Mouse (Mus musculus): Measurements from ENCODE around the gene Cntrl.

Gene Cntrl

GRCm38 (mm10) chr2:35109141-35109923 lies at the start of gene Cntrl:
Gene Cntrl (plus strand): TSS chr2:35109492.
- peak; percentile 81 for DNase-seq (ENCODE audit: low read depth, low spot score)

GRCm38 (mm10) chr2:35060256-35060655 lies 49.0 kb upstream of the Cntrl start:
- no peak for DNase-seq (ENCODE audit: low read depth, low spot score)

GRCm38 (mm10) chr2:35060897-35061296 lies 48.4 kb upstream of the Cntrl start:
- DNase-seq (ENCODE audit: low read depth, low spot score) = no peak

DNA sequence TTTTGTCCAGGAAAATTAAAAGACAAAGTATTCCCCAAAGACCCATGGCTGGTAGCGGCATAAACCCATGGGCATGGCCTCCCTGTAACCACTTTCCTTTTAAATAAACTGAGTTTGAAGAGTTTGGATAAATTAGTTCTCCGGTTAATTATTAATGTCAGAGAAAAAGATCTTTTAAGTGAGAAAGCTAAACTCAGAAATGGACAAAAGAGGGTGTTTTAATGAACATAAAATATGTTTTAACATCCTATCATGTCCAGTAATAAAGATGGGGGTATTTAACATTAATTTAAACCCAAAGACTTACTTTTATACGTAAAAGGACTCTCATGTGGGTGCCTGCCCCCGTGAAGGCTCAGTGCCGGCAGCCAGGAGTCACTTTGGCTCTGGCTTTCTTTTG lies 48.0 kb upstream of the Cntrl start, which contains the start of gene Hc:
Hc (minus strand) TSS at position 101 of the 400 bp plus-strand sequence.
- DNase-seq (ENCODE audit: low read depth, low spot score) = no peak

- no peak for DNase-seq (ENCODE audit: low read depth, low spot score)
These were observed 45.8 kb upstream of the Cntrl start for GRCm38 (mm10) chr2:35063333-35064030.

DNA sequence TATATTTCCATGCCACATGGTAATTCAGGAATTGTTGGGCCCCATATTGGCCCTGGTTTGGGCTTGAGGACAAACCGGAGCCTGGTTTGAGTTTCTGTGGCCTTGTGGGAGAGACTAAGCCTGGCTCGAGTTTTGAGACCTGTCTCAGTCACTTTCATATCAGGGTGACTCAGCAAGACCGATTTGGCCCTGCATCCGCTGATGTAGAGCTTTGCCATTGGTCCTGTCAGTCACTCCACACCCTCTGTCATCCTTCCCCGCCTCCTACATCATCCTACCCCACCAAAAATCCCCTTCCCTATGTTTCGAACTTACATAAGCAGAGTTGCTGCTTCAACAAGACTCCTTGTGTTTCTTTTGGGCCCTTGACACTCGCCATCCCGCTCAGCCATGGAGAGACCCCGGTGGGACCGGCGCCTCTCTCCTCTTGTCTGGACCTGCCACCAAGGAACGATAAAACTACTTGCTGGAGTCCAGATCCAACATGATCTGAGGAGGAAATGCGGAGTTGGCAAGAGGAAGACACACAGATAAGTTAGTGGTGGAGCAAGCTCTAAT lies 42.7 kb upstream of the Cntrl start:
- DNase-seq (ENCODE audit: low read depth, low spot score) = no peak

DNA sequence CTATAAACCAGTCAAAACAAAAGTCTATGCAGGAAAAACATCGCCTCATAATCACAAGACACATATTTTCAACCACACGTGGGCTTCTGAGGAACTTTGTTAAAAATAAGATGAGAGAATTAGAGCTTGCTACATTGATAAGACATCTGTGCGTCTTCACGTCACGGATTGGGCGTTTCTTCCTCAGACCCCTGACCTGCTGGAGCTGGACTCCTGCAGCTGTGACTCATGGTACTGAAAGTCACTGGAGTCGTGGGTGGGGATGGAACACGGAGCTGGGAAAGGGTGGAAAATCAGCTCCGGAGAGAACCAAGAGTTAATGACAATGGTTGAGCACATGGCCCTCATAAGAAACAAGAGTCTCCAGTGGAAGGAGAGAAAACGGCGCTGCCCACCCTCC lies 42.2 kb upstream of the Cntrl start:
- DNase-seq (ENCODE audit: low read depth, low spot score) = no peak

- no peak for DNase-seq (ENCODE audit: low read depth, low spot score)
These were observed 40.2 kb upstream of the Cntrl start for GRCm38 (mm10) chr2:35069124-35069523.

DNA sequence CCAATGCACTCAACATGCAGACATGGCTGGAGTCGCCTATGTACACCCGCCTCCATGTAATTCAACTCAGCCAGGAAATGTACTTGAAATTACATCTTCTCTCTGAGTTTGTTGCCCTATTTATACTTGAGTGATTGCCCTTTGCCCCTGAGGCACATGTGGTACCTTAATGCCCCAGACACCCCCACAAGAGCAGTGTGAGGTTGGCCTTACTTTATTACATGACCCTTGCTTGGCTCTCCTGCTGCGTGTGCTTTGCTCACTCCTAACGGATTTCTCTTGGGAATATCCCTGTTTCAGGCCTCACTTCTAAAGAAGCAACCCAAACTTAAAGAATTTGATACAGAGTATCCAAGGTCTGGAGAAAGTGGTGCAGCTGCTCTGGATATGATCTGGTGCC lies 39.0 kb upstream of the Cntrl start:
- no peak for DNase-seq (ENCODE audit: low read depth, low spot score)

DNA sequence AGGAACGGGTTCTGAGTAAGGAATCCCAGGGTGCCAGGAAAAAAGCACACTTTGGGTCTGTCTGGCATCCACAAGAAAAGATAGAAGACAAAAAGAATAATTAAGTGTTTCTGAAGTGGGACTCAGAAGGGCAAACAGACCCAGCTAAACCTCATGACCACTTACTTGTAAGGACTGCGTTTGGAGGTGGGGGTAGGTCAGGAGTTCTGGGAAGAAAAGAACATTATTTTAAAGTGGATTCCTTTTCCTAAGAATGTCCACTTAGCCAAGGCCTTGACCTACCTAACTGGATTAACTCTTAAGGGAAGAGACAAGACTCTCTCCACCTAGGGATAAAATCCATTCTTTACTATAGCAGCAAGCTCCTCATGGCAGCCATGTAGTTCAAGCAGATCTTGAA lies 36.7 kb upstream of the Cntrl start:
- DNase-seq (ENCODE audit: low read depth, low spot score) = peak; percentile 13

GRCm38 (mm10) chr2:35074328-35074727 lies 35.0 kb upstream of the Cntrl start:
- DNase-seq (ENCODE audit: low read depth, low spot score) = no peak

- DNase-seq (ENCODE audit: low read depth, low spot score) = no peak
These were observed 30.1 kb upstream of the Cntrl start for GRCm38 (mm10) chr2:35079166-35079565.

- peak; percentile 77 for DNase-seq (ENCODE audit: low read depth, low spot score)
These were observed 21.9 kb upstream of the Cntrl start for GRCm38 (mm10) chr2:35087418-35087817.

DNA sequence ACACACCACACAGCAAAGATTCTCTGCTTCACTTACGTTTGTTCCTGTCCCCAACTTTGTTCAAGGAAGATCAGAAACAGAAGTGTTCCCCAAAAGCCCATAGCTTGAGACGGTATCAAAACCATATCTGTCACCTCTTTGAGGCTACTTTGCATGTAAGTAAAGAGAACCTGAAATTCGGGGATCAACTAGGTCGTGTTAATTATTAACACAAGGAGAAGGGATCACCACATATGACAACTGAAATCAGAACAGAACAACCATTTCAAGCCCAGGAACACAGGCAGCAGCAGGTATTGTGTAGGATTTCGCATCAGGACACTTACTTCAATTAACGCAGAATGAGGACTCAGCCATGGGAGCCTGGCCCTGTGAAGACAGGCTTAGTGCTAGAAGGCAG lies 8.8 kb upstream of the Cntrl start:
- DNase-seq (ENCODE audit: low read depth, low spot score) = no peak

DNA sequence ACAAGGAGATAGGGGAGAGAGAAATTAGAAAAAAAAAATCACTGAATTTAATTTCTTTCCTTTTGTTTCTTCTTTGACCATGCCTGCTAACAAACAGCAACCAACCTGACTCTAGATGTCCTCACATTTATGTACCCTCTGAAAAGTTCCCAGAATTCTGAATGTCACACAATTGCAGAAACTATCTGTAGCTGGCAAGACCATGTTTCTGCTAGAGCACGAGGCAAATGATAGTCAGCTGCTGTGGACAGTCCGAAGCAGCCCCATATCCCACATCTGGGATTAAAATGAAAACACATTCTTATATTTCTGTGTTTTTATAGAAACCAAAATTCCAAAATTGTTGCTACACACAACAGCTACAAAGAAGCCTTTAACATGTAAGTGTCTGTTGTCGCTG lies 7.8 kb upstream of the Cntrl start, which contains the start of gene AI182371:
AI182371 (minus strand) TSS at position 101 of the 400 bp plus-strand sequence.
- no peak for DNase-seq (ENCODE audit: low read depth, low spot score)

DNA sequence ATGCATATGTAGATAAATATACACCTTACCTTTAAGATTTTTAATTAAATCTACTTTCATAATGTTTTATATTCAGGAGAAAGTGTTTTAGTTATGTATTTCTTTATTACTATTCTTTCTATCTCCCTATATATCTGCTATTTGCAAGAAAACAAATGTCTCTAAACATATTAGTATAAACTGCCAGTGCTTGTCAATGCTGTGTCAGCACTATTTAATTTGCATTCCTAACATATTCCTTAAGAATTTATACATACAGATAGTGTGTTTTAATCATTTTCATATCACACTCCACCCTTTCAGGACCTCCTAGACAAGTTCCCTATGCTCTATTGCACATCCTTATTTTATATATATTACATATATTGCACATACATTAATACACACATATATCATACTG lies 6.5 kb upstream of the Cntrl start:
- DNase-seq (ENCODE audit: low read depth, low spot score) = no peak

- DNase-seq (ENCODE audit: low read depth, low spot score) = no peak
These were observed 5.7 kb upstream of the Cntrl start for GRCm38 (mm10) chr2:35103558-35103957.

DNA sequence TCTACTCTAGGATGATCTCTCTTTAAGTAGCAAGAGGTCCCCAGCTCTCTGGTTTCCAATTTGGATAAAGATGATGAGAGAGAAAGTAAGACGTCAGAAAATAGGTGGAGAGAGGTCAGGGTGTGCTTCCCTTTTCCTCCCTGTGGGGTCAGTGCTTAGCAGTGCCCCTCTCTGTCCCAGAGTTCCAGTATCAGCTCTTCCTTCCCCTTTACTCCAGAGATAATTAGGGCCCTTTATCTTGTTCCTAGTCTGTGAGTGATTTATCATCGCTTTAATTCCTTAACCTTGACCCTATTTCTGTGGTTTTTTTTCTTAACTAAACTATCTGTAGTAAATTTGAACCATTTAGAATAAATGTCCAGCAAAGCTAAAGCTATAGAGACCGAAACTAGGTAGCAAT lies 4.4 kb upstream of the Cntrl start:
- DNase-seq (ENCODE audit: low read depth, low spot score) = no peak

- no peak for DNase-seq (ENCODE audit: low read depth, low spot score)
These were observed 1.2 kb upstream of the Cntrl start for GRCm38 (mm10) chr2:35107984-35108635.

- DNase-seq (ENCODE audit: low read depth, low spot score) = peak; percentile 54
These were observed 580 bp upstream of the Cntrl start for GRCm38 (mm10) chr2:35108712-35109111.

GRCm38 (mm10) chr2:35109924-35110304 lies 622 bp downstream of the Cntrl start:
- no peak for DNase-seq (ENCODE audit: low read depth, low spot score)

DNA sequence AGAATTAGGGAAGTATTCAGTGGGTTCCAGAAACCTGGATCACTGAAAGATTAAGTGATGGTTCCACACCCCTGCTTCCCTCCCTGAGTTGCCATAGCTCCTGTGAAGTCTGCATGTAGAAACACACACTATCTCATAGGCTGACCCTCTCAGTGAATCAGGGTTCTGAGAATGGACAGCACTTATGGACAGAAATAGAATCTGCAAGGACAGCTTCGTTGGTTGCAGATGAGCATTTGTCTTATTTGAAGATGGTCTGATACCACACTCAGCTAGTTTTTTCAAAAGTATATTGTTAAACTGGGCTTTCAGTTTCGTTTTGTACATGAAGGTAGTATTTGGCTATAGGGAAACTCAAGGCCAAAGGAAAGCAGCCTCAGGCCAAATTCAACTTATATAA lies 1.2 kb downstream of the Cntrl start:
- DNase-seq (ENCODE audit: low read depth, low spot score) = no peak
